Mouse (Mus musculus) erythroblast, embryonic 14.5 days (primary cell): ENCODE measurements around the gene Ceacam2.

Experiments used
- GATA1 ChIP-seq: IDR thresholded peaks from 2 replicates; pipeline ENCODE4 v1.6.1; 2012; ENCODE audit warnings: low read length, inconsistent platforms, mixed read lengths
- TAL1 ChIP-seq: IDR thresholded peaks from 3 replicates; pipeline ENCODE4 v1.6.1; 2012; ENCODE audit warnings: low read length, inconsistent platforms, mixed read lengths

DNA sequence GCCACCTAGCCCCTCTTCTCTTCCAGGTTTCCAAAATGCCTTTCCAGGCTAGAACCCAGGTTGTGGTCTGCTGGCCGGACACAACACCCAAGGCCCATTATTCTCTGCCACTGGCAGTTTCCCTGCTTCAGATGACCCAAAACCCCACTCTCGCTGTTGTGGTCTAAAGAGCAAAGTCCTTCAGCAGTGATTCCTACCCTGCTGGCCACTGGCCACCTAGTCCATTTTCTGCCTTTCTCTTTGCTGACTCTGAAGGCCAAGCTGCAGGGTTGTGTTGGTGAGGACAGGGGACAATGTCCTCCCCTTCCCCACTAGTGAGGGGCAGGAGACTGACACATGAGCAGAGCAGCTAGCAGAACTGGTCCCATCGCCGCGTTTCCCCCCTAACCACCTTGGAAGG is 35.4 kb upstream of the Ceacam2 start:
- no peak for TF ChIP-seq GATA1
- no peak for TF ChIP-seq TAL1
